Mouse (Mus musculus) c-Kit-positive CD71-negative TER-119-negative erythroid progenitor cells, embryonic 14.5 days (primary cell): ENCODE results near the gene Tbcel.

Experiments used
- DNase-seq: peaks from one replicate; pipeline ENCODE4 v3.0.0-alpha.2; 2013; ENCODE audit warnings: low read depth

Gene Tbcel

DNA sequence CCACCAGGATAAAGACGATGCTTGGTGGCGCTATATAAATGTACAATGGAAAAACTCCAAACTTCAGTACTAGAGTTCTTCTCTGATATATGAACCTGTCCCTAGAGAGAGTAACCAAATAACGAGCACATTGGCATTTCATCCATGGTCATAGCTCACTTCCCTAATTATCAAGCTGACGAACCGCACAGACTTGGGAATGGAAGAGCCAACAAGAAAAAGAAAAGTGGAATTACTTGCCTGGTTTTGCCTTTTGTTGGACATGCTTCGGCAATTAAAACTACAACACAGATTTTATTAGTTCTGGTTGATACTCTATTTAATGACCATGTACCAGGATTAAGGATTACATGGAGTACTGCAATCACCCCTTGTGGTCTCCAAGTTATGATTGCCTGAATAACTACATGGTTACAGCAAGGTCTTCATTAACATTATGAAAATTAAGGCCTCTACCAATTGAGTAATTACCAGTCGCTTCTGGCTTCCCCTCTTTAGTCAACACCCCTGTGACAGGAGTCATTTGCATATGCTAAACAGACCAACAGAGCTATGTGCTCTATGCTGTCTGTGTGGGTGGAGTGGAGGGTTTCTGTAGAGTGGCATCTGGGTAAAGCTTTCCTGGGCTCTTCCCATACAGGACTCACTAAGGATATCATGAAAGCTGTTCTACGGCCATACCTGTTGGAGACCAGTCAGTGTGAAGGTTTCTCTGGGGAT, 124.8 kb downstream of the Tbcel start:
- DNase-seq, result no peak

DNA sequence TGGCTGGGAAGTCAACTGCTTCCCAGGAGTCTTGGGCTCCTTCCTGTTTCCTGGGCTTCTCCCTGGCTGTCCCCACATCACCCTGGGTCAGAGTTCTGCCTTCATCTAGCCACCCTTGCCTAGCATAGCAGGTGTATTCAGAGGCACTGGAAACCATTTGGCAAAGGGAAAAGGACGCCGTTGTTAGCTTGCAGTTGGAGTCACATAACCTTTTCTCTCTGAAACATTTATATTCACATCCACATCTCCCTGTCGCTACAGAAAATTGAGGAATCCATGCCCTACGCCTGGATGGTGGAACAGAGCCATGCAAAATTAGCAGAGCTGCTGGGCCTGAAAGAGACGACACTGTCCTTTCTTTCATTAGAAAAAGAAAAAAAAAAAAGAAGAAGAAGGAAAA, 125.5 kb downstream of the Tbcel start:
- no peak for DNase-seq

DNA sequence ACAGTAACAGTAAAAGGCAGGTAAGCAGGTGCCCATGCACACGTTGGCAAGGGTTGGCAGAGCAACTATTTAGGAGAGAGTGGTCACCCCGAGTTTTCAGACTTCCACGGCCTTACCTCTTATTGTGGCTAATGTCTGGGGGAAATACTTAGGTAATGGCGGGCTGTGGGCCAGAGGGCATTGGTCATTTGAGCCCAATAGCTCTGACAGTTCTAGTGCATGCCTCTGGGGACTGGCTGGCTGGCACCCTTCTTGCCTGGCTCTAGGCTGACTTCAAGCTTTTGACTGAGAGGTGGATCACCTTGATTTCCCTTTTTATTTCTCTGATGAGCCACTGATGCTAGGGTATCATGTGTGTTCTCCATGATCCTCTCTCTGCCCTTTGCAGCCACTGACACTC, 129.5 kb downstream of the Tbcel start:
- no peak for DNase-seq

- DNase-seq, result no peak
Observed at GRCm38 (mm10) chr9:42377656-42378055, 130.0 kb downstream of the Tbcel start.

GRCm38 (mm10) chr9:42371670-42372368, 135.8 kb downstream of the Tbcel start:
- DNase-seq, result peak; percentile 20
